Mouse (Mus musculus) MEL (cell line): ENCODE results near the gene Flnb. TPM values are rescaled to one million over a fixed set of nuclear protein-coding genes. Genes with fewer than 3 reads are reported as not detected.

ENCODE experiments used
- DNase-seq: peaks from one replicate; pipeline ENCODE4 v3.0.0; 2011; ENCODE audit warnings: low read depth, low spot score
- H3K27ac ChIP-seq: 2 replicates; pipeline ENCODE4 v1.5.1; 2012; ENCODE audit warnings: low read depth, mild to moderate bottlenecking, control low read depth, low read length, moderate library complexity; ENCODE audit not compliant: control insufficient read depth
- H3K27me3 ChIP-seq, 2 experiments: fragments of 150-350 bp in 1 of 2; sonication (generic) in 1 of 2; 2 replicates each; pipeline ENCODE4 v1.6.1; 2012; ENCODE audit warnings: low read length in 2 of 2, mild to moderate bottlenecking in 2 of 2, improper control_type of control experiment in 1 of 2, moderate library complexity in 1 of 2; ENCODE audit not compliant: insufficient read depth in 2 of 2, control insufficient read depth in 1 of 2
- H3K36me3 ChIP-seq, 2 experiments: 2 replicates each; pipeline ENCODE4 v1.6.1; 2012 to 2014; ENCODE audit warnings: low read length in 2 of 2, improper control_type of control experiment in 1 of 2, inconsistent platforms in 1 of 2, mild to moderate bottlenecking in 1 of 2; ENCODE audit not compliant: insufficient read depth in 2 of 2, control insufficient read depth in 1 of 2
- H3K4me1 ChIP-seq, 2 experiments: fragments of 150-350 bp in 1 of 2; sonication (generic) in 1 of 2; 2 replicates each; pipeline ENCODE4 v1.6.1; 2012; ENCODE audit warnings: low read length in 2 of 2, improper control_type of control experiment in 1 of 2, mild to moderate bottlenecking in 1 of 2; ENCODE audit not compliant: insufficient read depth in 2 of 2, control insufficient read depth in 1 of 2
- H3K4me3 ChIP-seq, 2 experiments: fragments of 150-350 bp in 1 of 2; sonication (generic) in 1 of 2; 2 replicates each; pipeline ENCODE4 v1.5.1; 2012; ENCODE audit warnings: low read depth in 2 of 2, low read length in 2 of 2, mild to moderate bottlenecking in 2 of 2, moderate library complexity in 2 of 2, control low read depth in 1 of 2, improper control_type of control experiment in 1 of 2; ENCODE audit not compliant: control insufficient read depth in 1 of 2, insufficient read depth in 1 of 2
- H3K79me2 ChIP-seq: 2 replicates; pipeline ENCODE4 v1.6.1; 2012; ENCODE audit warnings: mild to moderate bottlenecking, low read length, moderate library complexity; ENCODE audit not compliant: control insufficient read depth, poor library complexity, insufficient read depth
- H3K9ac ChIP-seq: 2 replicates; pipeline ENCODE4 v1.6.1; 2012; ENCODE audit warnings: low read depth, mild to moderate bottlenecking, control low read depth, low read length, moderate library complexity; ENCODE audit not compliant: control insufficient read depth, poor library complexity, severe bottlenecking
- H3K9me3 ChIP-seq: fragments of 150-350 bp; sonication (generic); replicated peaks from 2 replicates; pipeline ENCODE4 v1.6.1; 2012; ENCODE audit warnings: mild to moderate bottlenecking, low read length, improper control_type of control experiment, moderate library complexity; ENCODE audit not compliant: insufficient read depth
- CTCF ChIP-seq, 3 experiments: IDR thresholded peaks in 2 of 3; conservative IDR thresholded peaks in 1 of 3; 2 replicates each; pipeline ENCODE4 v1.5.1; 2011 to 2012; ENCODE audit warnings: low read length in 3 of 3, low read depth in 2 of 3, mild to moderate bottlenecking in 2 of 3, improper control_type of control experiment in 1 of 3, inconsistent platforms in 1 of 3, mixed read lengths in 1 of 3, moderate library complexity in 1 of 3; ENCODE audit not compliant: control insufficient read depth in 1 of 3, insufficient read depth in 1 of 3, poor library complexity in 1 of 3, severe bottlenecking in 1 of 3
- E2F4 ChIP-seq: IDR thresholded peaks from 2 replicates; pipeline ENCODE4 v1.6.1; 2011; ENCODE audit warnings: low read depth, low read length, improper control_type of control experiment, borderline replicate concordance
- ELF1 ChIP-seq: IDR thresholded peaks from 2 replicates; pipeline ENCODE4 v1.6.1; 2014; ENCODE audit warnings: low read depth, mild to moderate bottlenecking, inconsistent platforms, low read length, improper control_type of control experiment, moderate library complexity
- HCFC1 ChIP-seq: IDR thresholded peaks from 2 replicates; pipeline ENCODE4 v1.6.1; 2012; ENCODE audit warnings: low read depth, mild to moderate bottlenecking, inconsistent platforms, low read length, improper control_type of control experiment, moderate library complexity
- JUND ChIP-seq: IDR thresholded peaks from 2 replicates; pipeline ENCODE4 v1.6.1; 2011; ENCODE audit warnings: low read depth, mild to moderate bottlenecking, improper control_type of control experiment, low read length
- MAFK ChIP-seq: IDR thresholded peaks from 2 replicates; pipeline ENCODE4 v1.6.1; 2011; ENCODE audit warnings: low read depth, mild to moderate bottlenecking, low read length, improper control_type of control experiment, borderline replicate concordance
- MAX ChIP-seq: IDR thresholded peaks from 2 replicates; pipeline ENCODE4 v1.6.1; 2011; ENCODE audit warnings: low read length, improper control_type of control experiment
- MEF2A ChIP-seq: IDR thresholded peaks from 2 replicates; pipeline ENCODE4 v1.6.1; 2014; ENCODE audit warnings: low read depth, mild to moderate bottlenecking, inconsistent platforms, low read length, improper control_type of control experiment; ENCODE audit not compliant: poor library complexity, insufficient replicate concordance, severe bottlenecking; ENCODE audit errors: extremely low read depth
- MXI1 ChIP-seq: IDR thresholded peaks from 2 replicates; pipeline ENCODE4 v1.6.1; 2011; ENCODE audit warnings: mild to moderate bottlenecking, low read depth, low read length, improper control_type of control experiment
- NELFE ChIP-seq: IDR thresholded peaks from 2 replicates; pipeline ENCODE4 v1.6.1; 2011; ENCODE audit warnings: low read depth, low read length, improper control_type of control experiment
- POLR2A ChIP-seq, 2 experiments: IDR thresholded peaks; 2 replicates each; pipeline ENCODE4 v1.6.1; 2011 to 2012; ENCODE audit warnings: low read length in 2 of 2, mild to moderate bottlenecking in 2 of 2, control low read depth in 1 of 2, improper control_type of control experiment in 1 of 2, low read depth in 1 of 2, moderate library complexity in 1 of 2; ENCODE audit not compliant: control insufficient read depth in 1 of 2, insufficient read depth in 1 of 2, poor library complexity in 1 of 2
- POLR2AphosphoS5 ChIP-seq: IDR thresholded peaks from 2 replicates; pipeline ENCODE4 v1.6.1; 2012; ENCODE audit warnings: low read depth, borderline replicate concordance, mild to moderate bottlenecking, inconsistent platforms, low read length, moderate library complexity, mixed read lengths
- SMC3 ChIP-seq: IDR thresholded peaks from 2 replicates; pipeline ENCODE4 v1.6.1; 2011; ENCODE audit warnings: low read depth, low read length, improper control_type of control experiment
- TBP ChIP-seq: IDR thresholded peaks from 2 replicates; pipeline ENCODE4 v1.8.0; 2011; ENCODE audit warnings: low read depth, low read length, improper control_type of control experiment
- UBTF ChIP-seq: IDR thresholded peaks from 2 replicates; pipeline ENCODE4 v1.6.1; 2012; ENCODE audit warnings: low read depth, mild to moderate bottlenecking, inconsistent platforms, low read length, improper control_type of control experiment, moderate library complexity, borderline replicate concordance; ENCODE audit not compliant: insufficient read depth
- USF1 ChIP-seq: IDR thresholded peaks from 2 replicates; pipeline ENCODE4 v1.6.1; 2014; ENCODE audit warnings: low read depth, mild to moderate bottlenecking, inconsistent platforms, low read length, improper control_type of control experiment, moderate library complexity
- USF2 ChIP-seq, 2 experiments: IDR thresholded peaks; 2 replicates each; pipeline ENCODE4 v1.6.1; 2011 to 2012; ENCODE audit warnings: improper control_type of control experiment in 2 of 2, low read length in 2 of 2, borderline replicate concordance in 1 of 2, inconsistent platforms in 1 of 2, low read depth in 1 of 2, mild to moderate bottlenecking in 1 of 2; ENCODE audit not compliant: insufficient read depth in 1 of 2
- ZC3H11A ChIP-seq: IDR thresholded peaks from 2 replicates; pipeline ENCODE4 v1.6.1; 2012; ENCODE audit warnings: low read depth, mild to moderate bottlenecking, inconsistent platforms, low read length, improper control_type of control experiment
- ZKSCAN1 ChIP-seq: IDR thresholded peaks from 2 replicates; pipeline ENCODE4 v1.6.1; 2012; ENCODE audit warnings: low read depth, mild to moderate bottlenecking, inconsistent platforms, low read length, improper control_type of control experiment, moderate library complexity
- ZMIZ1 ChIP-seq: IDR thresholded peaks from 2 replicates; pipeline ENCODE4 v1.6.1; 2012; ENCODE audit warnings: low read depth, mild to moderate bottlenecking, inconsistent platforms, low read length, improper control_type of control experiment, moderate library complexity
- polyA plus RNA-seq, 2 experiments: library from polyadenylated mRNA; stranded (reverse) in 1 of 2; unstranded in 1 of 2; fragments of >175 nt in 1 of 2; fragments of >200 nt in 1 of 2; gene quantifications; 2 replicates each; pipeline versions ENCODE4 v1.2.1 to v1.2.4; 2012; ENCODE audit warnings: low replicate concordance in 2 of 2, low read depth in 1 of 2; ENCODE audit not compliant: insufficient read length in 2 of 2, insufficient read depth in 1 of 2, missing spikeins in 1 of 2
- total RNA-seq: library from RNA; depleted of rRNA; stranded (reverse); fragments of 300-350 nt; gene quantifications from 2 replicates; pipeline ENCODE4 v1.2.3, GENCODE M21; 2012

Flnb gene
- total and polyA plus RNA-seq, 3 experiments: 1.0 to 3.1 TPM; not detected in 1

DNA sequence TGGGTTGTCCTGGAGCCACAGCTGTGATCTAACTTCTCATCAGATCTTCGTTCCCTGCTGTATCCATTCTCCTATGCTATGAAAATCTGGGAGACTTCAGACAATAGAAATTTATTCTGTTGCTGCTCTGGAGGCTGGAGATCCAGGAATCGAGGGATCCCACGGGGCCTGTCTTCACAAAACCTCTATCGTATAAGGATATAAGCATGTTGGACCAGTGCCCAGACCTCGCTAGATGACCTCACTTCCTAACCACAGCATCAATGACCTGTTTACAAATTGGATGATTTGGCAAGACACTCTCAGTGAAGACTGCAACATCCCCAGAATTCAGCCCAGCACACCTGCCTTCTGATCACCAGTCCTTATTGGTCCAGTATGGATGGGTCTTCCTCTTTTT, 144.0 kb downstream of the Flnb start (continued):
- TF ChIP-seq POLR2AphosphoS5 (no peak), MXI1 (no peak), E2F4 (no peak), MAX (no peak)

- no peak overlapping the region for H3K27ac ChIP-seq
- TF ChIP-seq USF2 (IDR thresholded peaks at IDR 0.05; ENCODE audit: borderline replicate concordance in 1 of 2, insufficient read depth in 1 of 2, low read depth in 1 of 2, low read length in 2 of 2) (no peak), HCFC1 (no peak), POLR2A (IDR thresholded peaks at IDR 0.05; ENCODE audit: control insufficient read depth in 1 of 2, insufficient read depth in 1 of 2, low read depth in 1 of 2, low read length in 2 of 2, poor library complexity in 1 of 2) (no peak), USF1 (no peak), UBTF (no peak), SMC3 (no peak), ZC3H11A (no peak), ZMIZ1 (no peak), TBP (no peak), POLR2AphosphoS5 (no peak), CTCF (IDR thresholded peaks at IDR 0.05 in 2 of 3, conservative IDR thresholded peaks at IDR 0.05 in 1 of 3; ENCODE audit: control insufficient read depth in 1 of 3, insufficient read depth in 1 of 3, low read depth in 2 of 3, low read length in 3 of 3, poor library complexity in 1 of 3, severe bottlenecking in 1 of 3) (no peak), JUND (no peak), NELFE (no peak), MAFK (no peak), ELF1 (no peak), MEF2A (no peak), MAX (no peak), ZKSCAN1 (no peak)
- TF ChIP-seq, all 39 proteins: peak for 0
- no peaks in the 10 kb centered on the region for H3K4me1 ChIP-seq
- H3K9me3 ChIP-seq: no peaks in the 10 kb centered on the region
- DNase-seq: no peak
- H3K79me2 ChIP-seq: no peaks in the 10 kb centered on the region
- H3K27me3 ChIP-seq: peaks cover 0 to 5% of the 10 kb centered on the region in 2 experiments; a peak in 2 of 4 replicates
- no peaks in the 10 kb centered on the region for H3K36me3 ChIP-seq
- no peak overlapping the region for H3K9ac ChIP-seq
- H3K4me3 ChIP-seq: no peak overlapping the region
Observed at GRCm38 (mm10) chr14:7962626-7963025, 144.9 kb downstream of the Flnb start.

DNA sequence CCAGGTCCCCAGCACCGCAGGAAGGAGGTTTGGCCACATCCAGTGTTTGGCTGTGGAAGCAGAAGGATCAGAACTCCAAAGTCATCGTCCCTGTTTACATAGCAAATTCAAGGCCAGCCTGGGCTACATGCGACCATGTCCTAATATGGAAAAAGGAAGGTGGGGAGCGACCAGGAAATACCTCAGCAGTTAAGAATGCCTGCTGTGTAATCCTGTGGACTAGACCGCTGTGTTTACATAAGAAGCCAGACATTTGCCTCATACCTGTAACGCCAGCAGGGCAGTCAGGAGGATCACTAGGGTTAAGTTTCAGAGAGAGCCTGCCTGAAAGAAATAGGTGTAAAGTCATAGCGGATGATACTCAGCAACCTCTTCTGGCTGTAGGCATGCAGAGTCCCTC, 145.4 kb downstream of the Flnb start:
- Histone ChIP-seq H3K36me3 (no peaks in the 10 kb centered on the region), H3K27me3 (peaks cover 5% of the 10 kb centered on the region in 2 experiments; a peak in 2 of 4 replicates), H3K4me1 (no peaks in the 10 kb centered on the region), H3K79me2 (no peaks in the 10 kb centered on the region), H3K9ac (no peak overlapping the region), H3K27ac (no peak overlapping the region), H3K9me3 (no peaks in the 10 kb centered on the region), H3K4me3 (no peak overlapping the region)
- TF ChIP-seq MXI1: no peak
- DNase-seq: no peak
